Mouse (Mus musculus) intestine, postnatal 0 days (tissue): ENCODE results near the gene Cdk15. TPM values are rescaled to one million over a fixed set of nuclear protein-coding genes. Genes with fewer than 3 reads are reported as not detected.

Experiments used
- ATAC-seq: fragments of 200-750 bp; cut with Nextera tagmentation; 2 replicates; pipeline ENCODE4 v1.8.0; 2017; ENCODE audit warnings: mild to moderate bottlenecking, moderate TSS enrichment, moderate library complexity
- H3K27ac ChIP-seq: fragments of 300-500 bp; sonication (generic); 2 replicates; pipeline ENCODE4 v1.5.1; 2014; ENCODE audit warnings: mild to moderate bottlenecking, low read depth, low read length, moderate library complexity
- H3K27me3 ChIP-seq: fragments of 300-500 bp; sonication (generic); replicated peaks from 2 replicates; pipeline ENCODE4 v1.6.1; 2014; ENCODE audit warnings: low read length, mixed read lengths; ENCODE audit not compliant: control insufficient read depth, insufficient read depth
- H3K36me3 ChIP-seq: fragments of 300-500 bp; sonication (generic); 2 replicates; pipeline ENCODE4 v1.6.1; 2014; ENCODE audit warnings: mild to moderate bottlenecking, moderate library complexity; ENCODE audit not compliant: control insufficient read depth, insufficient read depth
- H3K4me1 ChIP-seq: fragments of 300-500 bp; sonication (generic); replicated peaks from 2 replicates; pipeline ENCODE4 v1.6.1; 2014; ENCODE audit warnings: antibody characterized with exemption, low read length, mixed read lengths; ENCODE audit not compliant: control insufficient read depth, insufficient read depth
- H3K4me2 ChIP-seq: fragments of 300-500 bp; sonication (generic); replicated peaks from 2 replicates; pipeline ENCODE4 v1.6.1; 2014; ENCODE audit warnings: low read depth, mild to moderate bottlenecking, moderate library complexity
- H3K4me3 ChIP-seq: fragments of 300-500 bp; sonication (generic); 2 replicates; pipeline ENCODE4 v1.5.1; 2014; ENCODE audit warnings: low read depth, low read length
- H3K9ac ChIP-seq: fragments of 300-500 bp; sonication (generic); 2 replicates; pipeline ENCODE4 v1.6.1; 2014; ENCODE audit warnings: mild to moderate bottlenecking, low read depth, low read length
- H3K9me3 ChIP-seq: fragments of 300-500 bp; sonication (generic); 2 replicates; pipeline ENCODE4 v1.6.1; 2016; ENCODE audit warnings: mixed run types; ENCODE audit not compliant: control insufficient read depth
- CTCF ChIP-seq: sonication (generic); IDR thresholded peaks from 2 replicates; pipeline ENCODE4 v1.5.1; 2016; ENCODE audit warnings: low read depth, mild to moderate bottlenecking, control low read depth, antibody characterized with exemption, moderate library complexity
- WGBS: fragments of 180-500 bp; shearing (Covaris S2); extraction: QIAGEN DNeasy Blood & Tissue Kit; methylation state at CpG from one replicate; pipeline ENCODE4 v1.1.7; 2014; 5-methylcytosine and 5-hydroxymethylcytosine counted together
- polyA plus RNA-seq: library from polyadenylated mRNA; unstranded; fragments of >200 nt; fragmentation: Nextera tagmentation; extraction: Ambion mirVana; gene quantifications from 2 replicates; pipeline ENCODE4 v1.2.1, GENCODE M21; 2015

Gene Cdk15
- polyA plus RNA-seq, 1 experiment from 2014 or later, result not detected

- H3K36me3 ChIP-seq, result peaks cover 5% of the 10 kb centered on the region; the same call in 1 of the 2 replicates
- H3K9ac ChIP-seq, result no peak overlapping the region
- 84% methylated on average over 3 of the region's 3 CpGs for WGBS
These were observed 36.3 kb upstream of the Cdk15 start for GRCm38 (mm10) chr1:59220371-59220770.

GRCm38 (mm10) chr1:59221591-59221990 lies 35.1 kb upstream of the Cdk15 start:
- H3K9me3 ChIP-seq, result no peaks in the 10 kb centered on the region
- H3K4me3 ChIP-seq, result no peak overlapping the region
- H3K27me3 ChIP-seq, result no peaks in the 10 kb centered on the region
- no peak for ATAC-seq
- TF ChIP-seq CTCF, result no peak
- no peak overlapping the region for H3K4me2 ChIP-seq
- no peaks in the 10 kb centered on the region for H3K4me1 ChIP-seq
- no peaks in the 10 kb centered on the region; the same call in 1 of the 2 replicates for H3K36me3 ChIP-seq
- WGBS, result 84% methylated on average over 2 of the region's 2 CpGs
- H3K9ac ChIP-seq, result no peak overlapping the region
- no peak overlapping the region for H3K27ac ChIP-seq

More at GRCm38 (mm10) chr1:59220371-59220770, 36.3 kb upstream of the Cdk15 start:
- Histone ChIP-seq H3K9me3 (no peaks in the 10 kb centered on the region), H3K4me2 (no peak overlapping the region), H3K4me1 (no peaks in the 10 kb centered on the region), H3K27ac (no peak overlapping the region), H3K27me3 (no peaks in the 10 kb centered on the region), H3K4me3 (no peak overlapping the region)
- peak; percentile 14; the same call in 1 of the 2 replicates for TF ChIP-seq CTCF
- no peak for ATAC-seq

- WGBS, result 86% methylated on average over 7 of the region's 7 CpGs
- no peaks in the 10 kb centered on the region for H3K36me3 ChIP-seq
- H3K27ac ChIP-seq, result no peak overlapping the region
- no peak for ATAC-seq
- H3K9me3 ChIP-seq, result no peaks in the 10 kb centered on the region
- H3K9ac ChIP-seq, result no peak overlapping the region
- H3K4me3 ChIP-seq, result no peak overlapping the region
- H3K27me3 ChIP-seq, result no peaks in the 10 kb centered on the region
- H3K4me1 ChIP-seq, result no peaks in the 10 kb centered on the region
- H3K4me2 ChIP-seq, result no peak overlapping the region
- no peak for TF ChIP-seq CTCF
These were observed 34.4 kb upstream of the Cdk15 start for GRCm38 (mm10) chr1:59222101-59222825.

- H3K9ac ChIP-seq, result no peak overlapping the region
- H3K9me3 ChIP-seq, result no peaks in the 10 kb centered on the region
- H3K4me3 ChIP-seq, result no peak overlapping the region
- H3K36me3 ChIP-seq, result 0 out of 2 replicates have a peak, but pooled peaks cover 2% of the 10 kb centered on the region
- H3K4me2 ChIP-seq, result no peak overlapping the region
- no peak for TF ChIP-seq CTCF
- H3K27ac ChIP-seq, result no peak overlapping the region
- H3K27me3 ChIP-seq, result no peaks in the 10 kb centered on the region
- H3K4me1 ChIP-seq, result no peaks in the 10 kb centered on the region; the same call in 1 of the 2 replicates
- ATAC-seq, result no peak
- WGBS, result 78% methylated on average over 7 of the region's 7 CpGs
These were observed 28.2 kb upstream of the Cdk15 start for GRCm38 (mm10) chr1:59228552-59228951.

- Histone ChIP-seq H3K27me3 (no peaks in the 10 kb centered on the region), H3K9me3 (no peaks in the 10 kb centered on the region), H3K4me2 (no peak overlapping the region), H3K4me3 (no peak overlapping the region), H3K36me3 (0 out of 2 replicates have a peak, but pooled peaks cover 2% of the 10 kb centered on the region), H3K27ac (no peak overlapping the region), H3K9ac (no peak overlapping the region), H3K4me1 (no peaks in the 10 kb centered on the region; the same call in 1 of the 2 replicates)
- TF ChIP-seq CTCF, result no peak
- 55% methylated on average over 4 of the region's 4 CpGs for WGBS
- no peak for ATAC-seq
These were observed 27.5 kb upstream of the Cdk15 start for GRCm38 (mm10) chr1:59229187-59229586.

- under 1% methylated on average over 58 of the region's 58 CpGs for WGBS
- H3K27ac ChIP-seq, result peak within 1 kb of the TSS; percentile 51
- peak within 1 kb of the TSS; percentile 75 for H3K9ac ChIP-seq
- no peaks in the 10 kb centered on the region for H3K9me3 ChIP-seq
- peak within 1 kb of the TSS; percentile 77 for H3K4me3 ChIP-seq
- ATAC-seq, result peak; percentile 96
- no peaks in the 10 kb centered on the region for H3K36me3 ChIP-seq
- no peaks in the 10 kb centered on the region for H3K27me3 ChIP-seq
- H3K4me1 ChIP-seq, result peaks cover 2% of the 10 kb centered on the region; the same call in 1 of the 2 replicates
- no peak for TF ChIP-seq CTCF
- H3K4me2 ChIP-seq, result peak within 1 kb of the TSS; percentile 94
These were observed 19.8 kb upstream of the Cdk15 start, which contains the start of gene Als2 for GRCm38 (mm10) chr1:59236856-59237441. TSS of gene Als2 (minus strand) at chr1:59237231.
